Mouse (Mus musculus) CD4-positive helper T cell, adult 2 months (primary cell): Measurements from ENCODE around the gene Ltbp4.

Source experiments
- DNase-seq: peaks from one replicate; pipeline ENCODE4 v3.0.0-alpha.2; 2012; ENCODE audit warnings: low read depth, missing footprints, low spot score

The Ltbp4 gene

DNA sequence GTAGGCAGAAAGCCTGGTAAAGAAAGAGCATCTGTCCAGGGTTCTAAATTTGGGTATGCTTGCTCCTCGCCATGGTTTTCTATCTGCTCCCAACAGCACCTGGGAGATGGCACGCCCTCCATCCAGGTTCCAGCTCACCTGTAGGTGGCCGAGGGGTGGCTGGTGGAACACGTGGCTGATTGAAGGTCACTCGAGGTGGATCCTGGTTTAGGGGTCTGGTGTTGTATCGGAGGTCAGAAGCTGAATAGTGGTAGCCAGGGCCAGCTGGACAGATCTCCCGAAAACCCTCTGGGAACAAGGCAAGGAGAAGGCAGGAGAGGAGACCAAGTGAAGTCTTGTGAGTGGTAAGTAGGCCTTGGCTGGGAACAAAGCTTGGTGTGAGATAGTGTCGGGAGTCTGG, 10.0 kb downstream of the Ltbp4 start:
- DNase-seq = no peak

DNA sequence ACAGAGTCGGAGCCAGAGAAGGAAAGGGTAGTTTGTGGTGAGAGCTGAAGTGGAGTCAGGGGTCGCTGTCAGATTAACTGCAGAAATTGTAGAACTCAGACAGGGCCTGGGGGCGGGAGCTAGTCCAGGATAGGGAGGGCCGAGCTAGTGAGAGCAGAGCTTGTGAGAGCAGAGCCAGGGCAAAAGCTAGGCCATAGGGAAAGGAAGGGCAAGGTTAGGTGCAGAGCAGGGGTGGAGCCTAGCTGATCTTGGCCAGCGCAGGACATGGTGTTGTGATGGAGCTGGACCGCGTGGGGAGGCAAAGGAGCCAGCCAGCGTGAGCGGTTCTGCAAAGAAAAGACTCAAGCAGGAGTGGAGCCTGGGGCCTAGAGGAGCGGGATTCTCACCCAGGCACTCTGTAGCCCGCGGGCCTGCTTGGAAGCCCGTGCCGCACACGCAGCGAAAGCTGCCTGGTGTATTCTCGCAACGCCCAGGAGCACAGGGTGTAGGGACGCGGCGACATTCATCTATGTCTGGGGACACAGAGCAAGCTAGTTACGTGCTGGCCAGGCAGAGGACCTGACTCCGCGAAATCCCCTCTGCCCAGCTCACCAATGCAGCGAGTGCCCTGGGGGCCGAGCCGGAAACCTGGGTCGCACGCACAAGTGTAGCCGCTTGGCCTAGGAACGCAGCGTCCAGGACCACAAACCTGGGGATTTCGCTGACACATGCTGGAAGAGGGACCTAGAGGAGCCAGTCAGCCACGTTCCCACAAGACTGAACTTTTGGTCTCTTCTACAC, 11.2 kb downstream of the Ltbp4 start:
- DNase-seq = no peak

DNA sequence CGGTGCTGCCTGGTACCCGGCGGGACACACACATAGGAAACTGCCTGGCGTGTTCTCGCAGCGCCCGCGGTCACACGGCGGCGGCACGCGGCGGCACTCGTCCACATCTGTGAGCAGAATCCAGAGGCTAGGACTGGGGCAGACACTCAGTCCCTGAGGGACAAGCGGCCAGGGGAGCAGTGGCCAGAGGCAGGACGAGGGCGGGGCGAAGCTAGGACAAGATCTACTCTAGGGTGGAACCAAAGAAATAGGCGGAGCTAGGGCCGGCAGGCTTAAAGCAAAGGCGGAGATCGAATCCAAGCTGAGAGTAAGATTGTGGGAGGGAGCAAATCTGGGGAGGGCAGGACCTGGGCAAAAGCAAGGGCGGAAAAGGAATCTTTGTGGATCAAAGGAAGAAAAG, 11.8 kb downstream of the Ltbp4 start:
- DNase-seq = no peak

DNA sequence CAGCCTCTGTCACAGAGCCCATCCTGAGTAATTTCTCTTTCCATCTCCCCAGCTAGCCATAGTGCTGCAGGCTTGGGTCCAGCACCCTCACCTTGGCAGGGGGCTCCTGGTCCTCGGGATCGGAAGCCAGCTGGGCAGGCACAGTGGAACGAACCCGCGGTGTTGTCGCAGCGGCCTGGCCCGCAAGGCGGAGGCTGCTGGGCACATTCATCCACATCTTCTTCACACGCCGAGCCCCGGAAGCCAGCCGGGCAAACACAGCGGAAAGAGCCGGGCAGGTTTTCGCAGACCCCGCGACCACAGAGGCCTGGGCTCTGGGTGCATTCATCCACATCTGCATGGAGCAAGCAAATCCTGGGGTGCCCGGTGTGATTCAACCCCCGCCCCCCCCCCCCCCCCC, 12.6 kb downstream of the Ltbp4 start:
- DNase-seq = no peak

DNA sequence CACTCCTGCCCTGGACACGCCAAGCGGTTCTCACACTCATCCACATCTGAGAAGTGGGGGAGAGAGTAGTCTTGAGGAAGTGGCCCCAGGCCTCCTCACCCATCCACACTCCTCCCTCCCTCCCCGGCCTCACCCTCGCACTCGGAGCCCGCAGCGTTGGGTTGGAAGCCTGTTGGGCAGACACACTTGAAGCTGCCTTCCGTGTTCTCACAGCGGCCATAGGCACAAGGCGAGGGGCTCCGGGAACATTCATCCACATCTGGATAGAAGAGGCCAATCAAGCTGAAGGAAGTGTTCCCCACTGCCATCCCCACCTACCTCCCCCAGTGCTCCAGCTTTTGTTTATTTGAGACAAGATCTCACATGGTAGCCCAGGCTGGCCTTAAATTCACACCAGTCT, 13.3 kb downstream of the Ltbp4 start:
- no peak for DNase-seq

DNA sequence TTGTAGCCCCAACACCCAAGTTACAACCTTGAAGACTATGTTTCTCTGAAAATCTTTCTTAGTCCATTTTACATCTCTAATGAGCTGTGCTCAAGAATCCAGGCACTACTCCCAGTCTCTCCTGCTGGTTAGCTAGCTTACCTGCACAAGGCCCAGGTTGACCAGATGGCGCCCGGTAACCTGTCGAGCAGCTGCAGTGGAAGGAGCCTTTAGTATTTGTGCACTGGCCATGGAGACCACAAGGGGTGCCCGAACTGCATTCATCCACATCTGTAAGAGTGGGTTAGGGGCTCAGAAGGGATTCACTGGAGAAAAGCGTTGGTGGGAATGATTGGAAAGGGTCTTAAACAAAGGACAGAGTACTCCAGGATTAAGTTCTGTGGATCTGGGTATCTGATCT, 14.5 kb downstream of the Ltbp4 start:
- no peak for DNase-seq

DNA sequence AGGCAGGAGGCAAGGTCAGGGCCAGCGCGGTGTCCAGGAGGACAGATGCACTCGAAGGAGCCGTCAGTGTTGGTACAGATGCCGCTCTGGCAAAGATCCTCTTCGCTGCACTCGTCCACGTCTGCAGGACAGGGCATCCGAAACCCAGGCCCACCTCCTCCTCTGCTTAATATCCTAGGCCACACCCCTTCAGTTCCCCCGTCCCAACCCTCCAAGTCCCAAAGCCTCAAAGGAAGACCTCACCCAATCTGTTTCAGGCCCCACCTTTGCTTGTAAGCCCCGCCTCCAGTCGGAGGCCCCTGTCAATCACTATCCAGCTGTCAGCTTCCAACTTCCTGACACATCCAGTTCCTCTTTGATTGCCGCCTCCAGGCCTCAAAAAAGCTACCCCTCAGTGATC, 15.2 kb downstream of the Ltbp4 start:
- no peak for DNase-seq

DNA sequence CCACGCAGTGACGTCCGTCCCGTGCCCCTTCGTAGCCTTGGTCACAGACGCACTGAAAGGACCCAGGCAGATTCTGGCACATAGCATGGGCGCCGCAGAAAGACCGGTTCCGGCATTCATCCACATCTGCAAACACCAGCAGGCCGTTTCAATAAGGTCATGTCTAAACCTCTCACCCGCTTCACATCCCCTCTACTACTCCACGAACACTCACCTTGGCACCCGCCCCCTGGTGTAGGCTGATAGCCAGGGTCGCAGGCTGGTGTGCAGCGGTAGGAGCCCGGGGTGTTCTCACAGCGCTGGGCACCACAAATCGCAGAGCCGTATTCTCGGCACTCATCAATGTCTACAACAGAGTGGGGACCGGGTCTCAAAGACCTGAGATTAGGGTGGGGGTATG, 18.1 kb downstream of the Ltbp4 start:
- DNase-seq = no peak

DNA sequence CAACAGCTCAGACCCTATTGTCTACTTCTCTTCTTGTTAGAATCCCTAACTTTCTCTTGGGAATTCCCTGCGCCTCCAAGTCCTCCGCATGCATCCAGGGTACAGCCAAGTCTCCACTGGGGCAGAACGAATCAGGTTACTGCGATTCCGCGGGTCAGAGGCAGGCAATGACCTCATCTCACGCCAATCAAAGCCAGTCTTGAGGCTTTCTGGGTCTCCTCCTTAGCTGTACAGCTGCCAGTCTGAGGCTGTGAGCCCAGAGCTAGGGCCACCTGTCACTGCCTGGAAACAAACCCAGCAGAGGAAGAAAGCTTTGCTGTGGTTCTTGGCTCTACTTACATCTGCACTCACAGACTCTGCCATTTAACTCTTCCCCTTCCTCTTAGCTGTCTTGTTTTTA, 21.5 kb downstream of the Ltbp4 start:
- DNase-seq = no peak

DNA sequence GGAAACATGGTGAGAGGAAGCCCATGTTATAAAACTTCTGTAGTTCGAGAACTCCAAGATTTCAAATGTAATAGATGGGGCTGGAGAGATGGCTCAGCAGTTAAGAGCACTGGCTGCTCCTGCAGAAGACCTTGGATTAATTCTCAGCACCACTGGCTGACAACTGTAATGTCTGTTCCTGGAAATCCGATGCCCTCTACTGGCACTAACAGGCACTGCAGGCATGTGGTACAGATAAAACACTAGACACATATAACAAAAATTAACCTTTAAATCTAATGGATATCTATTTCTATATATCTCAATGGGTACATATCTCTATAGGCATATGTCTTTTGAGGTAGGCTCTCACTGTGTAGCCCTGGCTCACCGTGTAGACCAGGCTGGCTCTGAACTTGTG, 23.1 kb downstream of the Ltbp4 start:
- DNase-seq = no peak

DNA sequence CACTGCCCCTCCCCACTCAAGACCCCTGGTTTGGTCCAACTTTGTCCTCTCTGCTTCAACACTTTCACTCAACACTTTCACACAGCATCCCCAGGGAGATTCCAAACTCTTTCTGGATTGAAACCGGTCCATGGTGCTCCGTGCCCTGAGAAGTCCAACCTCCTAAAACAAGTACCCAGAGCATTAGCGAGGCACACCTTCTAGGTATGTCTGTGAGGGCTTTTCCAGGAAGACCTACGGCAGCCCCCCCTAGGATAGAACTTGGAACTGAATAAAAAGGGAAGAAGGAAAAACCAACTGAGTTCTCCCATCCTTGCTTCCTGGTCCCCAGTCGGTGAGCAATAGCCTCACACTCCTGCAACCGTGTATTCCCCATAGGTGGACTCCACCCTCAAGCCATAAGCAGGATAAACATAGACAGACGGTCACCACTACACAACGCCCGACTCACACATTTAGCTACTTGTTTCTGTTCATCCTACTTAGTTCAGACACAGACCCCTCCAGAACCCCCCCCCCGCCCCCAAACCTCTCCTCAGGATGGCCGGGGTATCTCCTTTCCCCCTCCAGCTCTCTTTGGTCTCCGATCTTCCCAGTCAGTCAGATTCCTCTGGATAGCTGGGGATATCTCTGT, 25.7 kb downstream of the Ltbp4 start:
- no peak for DNase-seq

DNA sequence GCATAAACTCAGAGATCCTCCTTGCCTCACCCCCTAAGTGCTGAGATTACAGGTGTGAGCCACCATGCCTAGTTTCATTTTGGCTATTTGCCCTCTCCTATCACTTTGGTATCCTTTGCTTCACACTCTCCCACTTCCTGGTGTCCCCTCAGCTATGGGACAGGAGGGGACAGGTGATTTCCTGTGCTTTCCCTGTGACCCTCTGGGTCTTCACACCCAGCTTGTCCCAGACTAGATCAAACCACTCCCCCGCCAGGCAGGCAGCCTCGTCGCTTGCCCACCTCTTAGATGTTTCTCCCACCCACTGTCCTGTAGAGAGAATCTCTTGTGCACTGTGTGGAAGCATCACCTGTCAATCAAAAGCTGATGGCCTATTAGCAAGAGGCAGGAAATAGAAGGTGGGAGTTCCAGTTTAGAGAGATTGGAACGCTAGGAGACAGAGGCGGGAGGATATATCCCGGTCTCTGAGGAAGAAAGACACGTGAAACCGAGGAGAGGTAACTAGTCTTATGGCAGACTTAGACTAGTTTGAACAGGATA, 26.4 kb downstream of the Ltbp4 start:
- no peak for DNase-seq

DNA sequence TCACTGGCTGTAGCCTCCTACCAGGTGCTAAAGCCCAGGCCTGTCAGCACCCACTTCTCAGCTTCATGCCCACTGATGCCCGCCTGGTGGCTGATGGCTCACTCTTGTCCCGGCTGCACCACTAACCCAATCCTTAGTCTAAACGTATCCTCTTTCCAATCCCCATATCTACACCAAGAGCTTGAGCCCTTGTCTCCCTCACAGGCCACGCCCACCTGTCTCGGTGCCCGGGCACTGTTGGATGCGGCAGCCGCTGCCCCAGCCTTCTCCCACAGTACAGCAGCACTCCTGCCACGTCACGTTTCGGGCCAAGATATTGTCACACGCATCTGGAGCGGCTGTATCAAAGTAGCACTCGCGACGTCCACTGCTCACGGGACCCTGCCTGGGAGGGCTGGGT, 27.2 kb downstream of the Ltbp4 start:
- DNase-seq = no peak

DNA sequence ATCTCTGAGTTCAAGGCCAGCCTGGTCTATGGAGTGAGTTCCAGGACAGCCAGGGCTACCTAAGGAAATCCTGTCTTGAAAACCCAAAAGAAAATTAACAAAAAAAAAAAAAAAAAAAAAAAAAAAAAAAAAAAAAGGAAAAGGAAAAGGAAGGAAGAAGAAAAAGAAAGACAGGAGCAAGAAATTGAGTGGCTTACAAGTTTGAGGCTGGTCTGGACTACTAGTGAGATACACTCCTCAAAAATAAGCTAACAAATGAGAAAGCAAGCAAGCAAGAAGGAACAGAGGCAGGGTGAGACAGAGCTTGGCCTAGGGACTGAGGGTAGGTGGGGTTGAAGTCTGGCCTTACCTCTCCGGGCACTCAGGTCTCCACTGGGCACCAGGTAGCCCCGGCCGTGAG, 27.7 kb downstream of the Ltbp4 start:
- no peak for DNase-seq

DNA sequence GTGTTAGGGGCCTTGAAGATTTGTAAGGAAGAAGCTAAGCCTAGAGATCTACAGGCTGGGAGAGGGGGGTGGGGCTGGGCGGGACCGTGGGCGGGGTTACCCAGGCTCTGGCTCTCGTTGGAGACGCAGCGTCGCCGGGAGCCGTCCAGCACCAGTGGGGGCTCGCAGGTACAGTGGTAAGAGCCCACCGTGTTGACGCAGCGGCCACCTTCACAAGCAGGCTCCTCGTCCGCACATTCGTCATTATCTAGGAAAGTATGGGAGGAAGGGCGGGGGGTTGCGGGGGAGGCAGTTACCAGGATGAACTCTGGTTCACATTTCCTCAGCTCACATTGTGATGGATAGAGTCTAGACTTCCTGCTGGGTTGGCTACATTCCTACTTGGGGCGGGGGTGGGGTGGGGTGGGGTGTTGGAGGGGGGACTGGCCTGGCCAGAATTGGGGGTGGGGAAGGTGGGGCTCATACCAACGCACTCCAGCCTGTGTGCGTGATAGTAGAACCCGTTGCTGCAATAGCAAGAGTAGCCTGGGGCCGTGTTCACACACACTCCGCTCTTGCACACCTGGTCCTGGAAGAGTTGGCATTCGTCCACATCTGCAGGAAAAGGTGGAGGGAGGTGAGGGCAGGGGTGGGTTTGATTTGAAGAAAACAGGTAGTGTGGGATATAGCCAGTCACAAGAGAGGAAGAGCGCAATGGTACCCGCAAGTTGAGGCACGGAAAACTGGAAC, 28.5 kb downstream of the Ltbp4 start:
- DNase-seq = no peak

DNA sequence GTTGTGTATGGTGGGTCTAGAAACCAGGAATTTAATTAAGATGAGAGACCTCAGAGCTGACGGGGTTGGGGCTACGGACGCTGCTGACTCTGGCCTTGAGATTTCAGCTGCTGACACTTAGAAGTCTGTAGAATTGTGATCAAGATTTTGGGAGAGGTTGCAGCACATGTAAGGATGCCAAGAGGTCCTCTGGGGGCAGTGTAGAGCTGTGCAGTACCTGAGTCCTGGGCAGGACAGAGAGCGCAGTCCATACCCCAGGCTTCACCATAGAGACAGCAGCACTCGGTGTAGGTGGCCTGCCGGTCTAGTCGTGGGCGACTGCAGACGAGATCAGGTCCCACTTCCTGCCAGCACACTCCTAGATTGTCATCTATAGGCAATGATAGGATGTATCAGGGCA, 29.9 kb downstream of the Ltbp4 start:
- DNase-seq = no peak

DNA sequence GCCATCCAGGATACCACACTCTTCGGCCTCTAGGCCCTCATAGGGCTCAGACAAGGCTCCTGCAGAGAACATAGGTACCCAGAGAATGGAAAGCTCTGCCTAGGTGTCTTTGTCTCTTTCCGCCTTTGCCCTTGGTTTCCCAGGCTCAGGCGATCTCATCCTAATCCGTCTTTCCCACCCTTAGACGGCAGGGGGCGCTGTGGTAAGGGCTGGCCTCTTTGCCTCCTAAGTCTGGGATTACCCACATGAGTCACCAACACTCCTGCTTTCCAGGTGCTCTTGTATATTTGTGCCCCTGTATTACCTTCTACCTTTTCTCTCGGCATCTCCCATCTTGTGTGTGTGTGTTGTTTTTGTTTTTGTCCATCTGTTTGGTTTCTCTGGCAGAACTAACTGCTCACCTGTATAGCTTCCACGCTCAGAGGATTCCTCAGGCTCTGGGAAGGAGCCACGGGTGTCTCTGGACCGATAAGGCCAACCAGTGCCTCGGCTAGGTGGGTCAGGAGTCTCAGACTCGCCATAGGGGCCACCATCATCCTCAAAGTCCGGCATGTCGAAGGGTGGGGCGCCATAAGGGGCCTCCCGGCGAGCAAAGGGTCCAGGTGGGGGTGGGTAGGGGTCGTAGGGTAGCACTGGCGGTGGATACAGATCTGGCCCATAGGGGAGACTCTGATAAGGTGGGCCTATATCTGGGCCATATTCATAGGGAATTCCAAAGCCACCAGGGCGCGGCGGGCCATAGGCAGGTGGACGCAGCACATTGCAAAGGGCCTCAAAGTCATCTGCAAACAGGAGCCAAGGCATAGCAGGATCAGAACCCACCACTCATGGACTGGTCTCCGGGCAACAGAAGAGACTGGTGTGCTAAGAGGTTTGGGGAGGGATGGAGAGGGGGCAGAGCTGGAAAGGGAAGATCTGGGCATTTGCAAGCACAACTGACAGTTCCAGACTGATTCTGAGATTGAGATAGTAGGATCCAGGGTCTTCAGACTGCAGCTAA, 31.0 kb downstream of the Ltbp4 start:
- no peak for DNase-seq

DNA sequence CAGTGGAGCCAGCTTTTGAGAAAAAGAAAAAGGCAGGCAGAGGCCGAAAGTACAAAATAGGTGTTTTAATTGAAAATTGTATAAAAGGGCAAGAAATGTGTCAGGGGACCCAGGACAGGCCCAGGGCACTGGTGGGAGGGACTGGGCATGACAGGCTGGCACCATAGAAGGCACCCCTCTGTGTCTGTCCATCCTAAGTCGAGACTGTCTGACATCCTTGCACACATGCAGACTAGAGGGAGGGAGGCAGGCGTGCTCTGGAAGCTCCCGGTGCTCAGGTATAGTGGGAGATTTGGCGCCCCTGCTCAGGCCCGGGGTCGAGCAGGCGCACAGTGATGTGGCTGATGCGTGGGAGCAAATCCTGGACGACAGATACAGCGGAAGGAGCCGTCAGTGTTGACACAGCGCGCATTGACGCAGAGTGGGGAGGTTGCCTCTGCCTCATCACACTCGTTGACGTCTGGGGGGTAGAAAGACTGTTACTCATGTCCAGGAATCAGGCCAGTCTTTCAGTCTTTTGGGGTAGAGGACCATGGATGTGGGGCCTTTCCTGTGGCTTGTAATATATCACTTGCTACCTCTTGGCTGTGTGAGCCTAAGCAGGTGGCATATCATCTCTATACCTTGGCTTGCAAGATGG, 32.3 kb downstream of the Ltbp4 start:
- no peak for DNase-seq

DNA sequence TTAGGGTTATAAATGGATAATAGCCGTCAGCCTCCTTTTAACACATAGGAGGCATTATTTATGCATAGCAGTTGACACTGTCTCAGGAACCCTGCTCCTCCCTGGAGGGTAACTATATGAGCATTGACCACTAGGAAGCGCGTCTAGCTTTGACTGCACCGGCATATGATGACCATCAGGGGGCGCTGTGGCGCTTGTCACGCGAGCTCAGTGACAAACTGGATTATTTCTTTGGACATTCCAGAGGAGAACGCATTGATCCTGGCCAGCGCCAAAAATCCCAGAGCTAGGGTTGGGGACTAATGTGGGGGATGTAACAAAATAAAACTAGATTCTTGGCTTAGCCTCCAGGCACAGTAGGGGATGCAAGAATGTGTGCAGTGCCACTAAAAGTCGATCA, 35.3 kb downstream of the Ltbp4 start:
- DNase-seq = peak; percentile 58

DNA sequence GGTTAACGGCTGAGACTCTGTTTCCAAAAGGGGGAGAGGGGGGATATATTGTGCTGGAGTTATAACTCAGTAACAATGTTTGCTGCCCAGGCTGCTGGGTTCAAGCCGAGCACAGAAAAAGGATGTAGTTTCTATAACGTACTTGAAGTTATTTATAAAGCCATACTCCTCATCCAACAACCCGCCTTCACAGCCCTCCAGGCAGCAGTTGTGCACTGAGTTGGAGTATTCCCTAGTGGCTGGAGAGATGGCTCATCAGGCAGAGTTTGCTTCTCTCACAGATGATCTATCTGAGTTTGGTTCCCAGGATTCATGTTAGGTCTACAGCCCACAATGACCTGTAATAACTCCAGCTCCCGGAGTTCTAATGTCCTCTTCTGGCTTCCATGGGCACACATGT, 36.7 kb downstream of the Ltbp4 start:
- no peak for DNase-seq

DNA sequence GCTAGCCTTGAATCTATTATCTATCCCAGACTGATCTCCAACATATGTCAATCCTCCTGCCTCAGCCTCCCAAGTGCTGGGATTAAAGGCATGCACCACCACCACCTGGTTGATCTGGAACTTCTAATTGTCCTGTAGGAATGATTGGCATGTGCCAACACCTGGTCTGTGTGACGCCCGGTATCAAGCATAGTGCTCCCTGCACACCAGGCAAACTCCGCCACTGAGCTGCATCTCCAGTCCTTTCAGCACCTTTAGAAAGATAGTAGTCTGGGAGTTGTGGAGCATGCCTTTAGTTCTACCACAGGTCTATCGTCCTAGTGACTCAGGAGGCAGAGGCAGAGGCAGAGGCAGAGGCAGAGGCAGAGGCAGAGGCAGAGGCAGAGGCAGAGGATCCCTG, 37.1 kb downstream of the Ltbp4 start:
- DNase-seq = no peak
